Mouse (Mus musculus): ENCODE measurements around the gene Rps3a1. TPM values are rescaled to one million over a fixed set of nuclear protein-coding genes. Genes with fewer than 3 reads are reported as not detected.

The Rps3a1 gene
- polyA plus RNA-seq (2021; fragmentation: Nextera tagmentation) = 1,584 and 1,694 TPM in 2 replicates
- long read RNA-seq, experiment 1, transcript Rps3a1-201 (6 exons, 977 nt) = major isoform, 1,341 of 1,410 reads
- long read RNA-seq, experiment 1, partial matches to known transcripts = 51 of 1,410 reads
- long read RNA-seq, experiment 1, other reads (novel, unspliced or antisense) = 18 of 1,410 reads
- long read RNA-seq, experiment 2, transcript Rps3a1-201 (6 exons, 977 nt) = major isoform, 274 of 279 reads
- long read RNA-seq, experiment 2, partial matches to known transcripts = 2 of 279 reads
- long read RNA-seq, experiment 2, other reads (novel, unspliced or antisense) = 3 of 279 reads

DNA sequence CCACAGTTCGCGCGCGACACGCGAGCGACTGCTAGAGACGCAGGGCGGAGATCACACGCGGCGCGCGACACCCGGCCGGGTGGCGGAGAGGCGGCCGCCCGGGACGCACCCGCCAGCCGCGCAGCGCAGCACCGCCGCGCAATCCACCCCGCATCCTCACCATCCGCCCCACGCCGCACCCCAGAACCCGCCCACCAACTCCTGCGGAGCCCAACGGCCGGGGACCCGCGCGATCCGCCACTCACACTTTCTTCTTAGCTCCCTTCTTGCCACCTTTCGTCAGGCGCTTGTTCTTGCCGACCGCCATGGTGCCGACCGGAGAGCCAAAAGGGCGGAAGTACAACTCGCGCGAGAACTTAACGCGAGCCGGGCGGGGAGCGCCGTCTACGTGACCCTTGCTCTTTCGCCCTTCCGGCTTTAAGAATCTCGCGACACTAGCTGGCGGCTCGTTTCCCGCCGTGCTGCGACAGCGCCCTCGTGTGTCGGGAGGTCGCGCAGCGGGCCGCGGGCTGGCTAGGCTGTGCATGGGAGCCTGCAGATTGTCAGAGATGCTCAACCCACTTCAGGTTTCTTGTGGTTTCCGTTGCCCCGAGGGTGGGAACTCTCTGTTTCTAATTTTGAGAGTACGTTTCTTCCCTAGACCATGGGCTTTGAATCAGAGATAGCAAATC lies at the start of gene Rps3a1:
Gene Rps3a1, minus strand, starts transcription at position 440 of the 671 bp plus-strand sequence.

Other genes with a start within 250 kb of the Rps3a1 start
- gene Sh3d19, start 171.6 kb downstream of the Rps3a1 start, polyA plus RNA-seq (2021; fragmentation: Nextera tagmentation) = 3.3 and 3.4 TPM in 2 replicates
- gene Prss48, start 140.2 kb downstream of the Rps3a1 start, polyA plus RNA-seq (2021; fragmentation: Nextera tagmentation) = not detected in 2 replicates
- 1.4 and 1.6 TPM in 2 replicates for gene Lrba, start 82.0 kb upstream of the Rps3a1 start, polyA plus RNA-seq (2021; fragmentation: Nextera tagmentation)